Mouse (Mus musculus) kidney, postnatal 14 days (tissue): Measurements from ENCODE around the gene Dop1b.

Experiments used
- DNase-seq: peaks from one replicate; pipeline ENCODE4 v3.0.0; 2022; ENCODE audit warnings: mixed read lengths

The Dop1b gene

GRCm38 (mm10) chr16:93714426-93714825 is 2.7 kb downstream of the Dop1b start:
- no peak for DNase-seq

GRCm38 (mm10) chr16:93715826-93716225 is 4.1 kb downstream of the Dop1b start:
- no peak for DNase-seq

DNA sequence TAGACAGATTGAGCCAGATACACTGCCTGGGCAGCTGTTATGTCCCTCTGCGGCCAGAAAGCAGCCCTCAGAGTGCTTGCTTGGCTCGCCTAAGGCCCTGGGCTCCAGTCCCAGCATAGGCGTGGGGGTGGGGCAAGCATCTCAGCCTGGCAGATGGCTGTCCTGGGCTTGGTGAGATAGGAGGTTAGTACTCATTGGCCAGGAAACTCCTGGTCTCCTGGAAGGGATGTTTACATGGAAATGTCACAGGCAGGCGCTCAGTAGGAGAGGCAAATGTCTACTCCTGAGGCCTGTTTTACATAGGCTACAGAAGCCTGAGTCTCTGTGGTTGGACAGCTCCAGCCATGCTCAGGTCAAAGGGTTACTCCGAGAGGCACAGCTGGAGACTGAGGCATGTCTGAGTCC is 5.6 kb downstream of the Dop1b start:
- peak; percentile 22 for DNase-seq

GRCm38 (mm10) chr16:93721771-93722170 is 10.1 kb downstream of the Dop1b start:
- no peak for DNase-seq

- DNase-seq: no peak
Measured at GRCm38 (mm10) chr16:93722476-93722875, 10.8 kb downstream of the Dop1b start.

GRCm38 (mm10) chr16:93725417-93726144 is 13.9 kb downstream of the Dop1b start:
- no peak for DNase-seq

- DNase-seq: no peak
Measured at GRCm38 (mm10) chr16:93726186-93726585, 14.5 kb downstream of the Dop1b start.

GRCm38 (mm10) chr16:93728676-93729075 is 17.0 kb downstream of the Dop1b start:
- DNase-seq: no peak

DNA sequence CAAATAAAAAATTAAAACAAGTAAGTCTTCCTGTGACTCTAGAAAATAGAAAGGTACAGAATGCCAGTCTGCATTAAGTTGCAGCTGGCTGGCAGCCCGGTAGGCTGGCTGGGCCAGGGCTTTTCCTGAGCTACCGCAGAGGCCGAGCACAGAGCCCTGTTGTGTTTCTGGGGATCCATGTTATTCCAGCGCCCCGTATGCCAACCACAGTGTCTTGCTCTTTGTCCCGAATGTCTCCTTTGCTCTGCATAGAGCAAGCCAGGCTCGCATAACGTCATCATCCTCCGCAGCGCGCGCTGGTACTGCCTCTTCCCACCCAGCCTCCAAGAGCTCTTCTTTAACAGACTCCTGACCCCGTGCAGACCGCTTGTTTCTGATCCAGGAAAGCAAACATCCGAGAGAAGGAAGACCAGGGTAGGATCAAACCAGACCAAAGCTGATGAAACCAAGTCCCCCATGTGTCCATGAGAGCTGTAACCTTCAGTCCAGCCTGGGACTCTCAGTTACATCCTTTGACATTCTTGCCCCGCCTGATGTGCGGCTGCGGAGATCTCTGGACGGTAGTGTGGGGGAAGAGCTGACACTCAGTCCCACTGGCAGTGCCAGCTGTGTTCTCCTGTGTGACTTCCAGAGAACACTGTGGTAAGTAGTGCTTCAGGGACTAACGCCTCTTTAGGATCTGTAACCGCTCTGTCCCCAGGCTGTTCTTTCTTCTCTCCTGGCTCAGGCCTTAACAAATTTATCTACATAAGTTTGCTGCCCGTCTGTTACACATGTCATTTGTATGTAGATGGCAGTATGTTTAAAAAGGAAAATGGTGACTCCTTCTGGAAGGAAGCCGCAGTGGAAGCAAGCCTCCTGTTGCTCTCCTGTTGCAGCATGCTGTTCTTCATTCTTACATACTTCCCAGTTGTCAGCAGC is 18.4 kb downstream of the Dop1b start:
- no peak for DNase-seq

DNA sequence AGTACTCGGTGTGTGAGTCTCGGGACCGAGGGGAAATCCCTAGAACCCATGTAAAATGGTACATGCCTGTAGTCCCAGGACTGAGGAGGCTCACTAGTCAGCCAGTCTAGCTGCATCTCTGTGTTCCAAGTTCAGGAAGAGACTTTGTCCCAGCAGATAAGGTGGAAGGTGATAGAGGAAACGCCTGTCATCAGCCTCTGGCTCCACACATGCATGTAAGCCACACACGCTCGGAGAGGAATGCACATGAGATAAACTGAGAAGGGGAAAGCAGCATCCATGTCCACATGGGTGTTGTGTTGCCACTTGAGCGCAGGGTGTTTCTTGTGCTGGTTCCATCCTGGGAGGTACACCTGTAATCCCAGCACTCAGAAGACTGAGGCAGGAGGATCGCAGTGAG is 19.6 kb downstream of the Dop1b start:
- no peak for DNase-seq

DNA sequence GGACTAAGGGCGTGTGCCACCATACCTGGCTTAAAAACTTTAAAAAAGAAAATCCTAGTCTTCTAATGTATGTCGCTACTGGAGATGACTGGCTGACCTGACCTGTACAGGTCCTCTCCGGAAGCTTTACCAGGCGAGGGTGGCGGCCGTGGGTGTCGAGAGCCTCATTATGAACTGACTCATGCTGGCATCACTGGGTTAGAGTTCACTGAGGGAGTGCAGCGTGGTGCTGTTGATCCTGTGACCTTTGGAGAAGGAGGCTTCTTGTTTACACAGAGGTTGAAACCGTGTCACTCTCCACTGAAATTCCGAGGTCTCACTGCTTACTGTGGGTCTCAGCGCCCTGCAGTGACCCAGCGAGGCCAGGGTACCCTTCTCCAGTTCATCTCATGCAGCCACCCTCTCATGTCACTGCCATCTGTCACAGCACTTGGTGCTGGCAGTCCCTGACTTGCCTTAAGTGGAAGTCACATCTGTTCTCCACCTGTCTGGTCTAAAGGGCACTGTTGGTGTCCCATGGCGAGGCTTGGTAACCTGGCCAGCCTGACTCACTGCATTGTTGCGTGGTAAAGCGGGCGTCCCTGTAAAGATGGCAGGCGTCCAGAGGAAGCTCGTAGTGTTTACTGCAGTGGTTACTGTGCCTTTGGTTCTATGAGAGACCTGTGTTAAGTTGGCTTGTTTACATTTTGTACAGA is 21.3 kb downstream of the Dop1b start:
- no peak for DNase-seq

DNA sequence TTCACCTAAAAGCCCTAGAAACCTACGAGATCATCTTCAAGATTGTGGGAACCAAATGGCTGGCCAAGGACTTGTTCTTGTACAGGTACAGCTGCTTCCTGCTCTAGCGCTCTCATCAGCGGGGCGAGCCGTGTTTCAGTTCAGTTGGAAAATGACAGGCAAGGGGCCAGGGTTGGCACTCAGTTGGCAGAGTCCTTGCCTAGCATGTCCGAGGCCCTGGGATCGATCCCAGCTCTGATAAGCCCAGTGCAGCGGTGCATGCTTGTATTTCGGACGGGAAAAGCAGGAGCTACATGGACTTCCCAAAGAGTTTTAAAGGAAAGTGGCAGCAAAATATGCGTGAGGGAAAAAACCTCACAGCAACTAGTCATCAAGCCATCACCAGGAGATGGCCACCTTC is 27.5 kb downstream of the Dop1b start:
- DNase-seq: no peak

DNA sequence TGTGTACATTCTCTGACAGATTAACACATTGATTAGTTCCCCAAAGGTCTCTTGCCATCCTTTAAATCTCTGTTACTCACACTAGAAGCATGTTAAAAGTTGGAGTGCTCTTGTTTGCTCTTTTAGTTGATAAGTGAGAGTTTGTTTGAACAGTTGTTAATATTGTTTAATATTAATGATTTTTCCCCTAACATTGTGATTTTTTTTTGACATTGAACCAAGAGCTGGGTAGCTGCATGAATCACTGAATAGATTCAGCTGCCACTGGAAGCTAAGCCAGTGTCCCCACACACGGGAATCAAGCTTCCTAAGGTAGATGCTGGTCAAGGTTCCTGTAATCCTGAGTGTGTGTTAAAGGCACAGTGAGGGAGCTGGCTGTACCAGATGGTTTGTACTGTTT is 31.2 kb downstream of the Dop1b start:
- no peak for DNase-seq

DNA sequence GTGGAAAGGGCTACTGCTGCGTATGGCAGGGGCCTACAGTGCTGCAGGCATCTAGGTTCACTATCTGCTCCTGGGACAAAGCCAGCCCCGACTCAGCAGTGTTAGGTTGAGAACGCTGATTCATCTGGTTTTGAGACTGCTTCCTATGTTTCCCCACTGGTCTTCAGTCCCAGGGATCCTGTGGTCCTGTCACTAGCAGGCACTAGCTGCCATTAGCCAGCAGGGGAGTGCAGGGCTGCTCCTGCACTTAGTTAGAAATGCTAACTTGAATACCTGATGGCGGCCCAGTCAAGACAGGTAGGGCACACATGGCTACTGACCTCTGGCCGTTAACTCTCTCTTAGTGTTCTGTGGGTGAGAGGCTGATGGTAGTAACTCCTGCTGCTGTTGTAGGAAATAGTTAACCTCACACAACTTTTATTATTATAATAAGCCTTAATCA is 32.4 kb downstream of the Dop1b start:
- DNase-seq: peak; percentile 24

DNA sequence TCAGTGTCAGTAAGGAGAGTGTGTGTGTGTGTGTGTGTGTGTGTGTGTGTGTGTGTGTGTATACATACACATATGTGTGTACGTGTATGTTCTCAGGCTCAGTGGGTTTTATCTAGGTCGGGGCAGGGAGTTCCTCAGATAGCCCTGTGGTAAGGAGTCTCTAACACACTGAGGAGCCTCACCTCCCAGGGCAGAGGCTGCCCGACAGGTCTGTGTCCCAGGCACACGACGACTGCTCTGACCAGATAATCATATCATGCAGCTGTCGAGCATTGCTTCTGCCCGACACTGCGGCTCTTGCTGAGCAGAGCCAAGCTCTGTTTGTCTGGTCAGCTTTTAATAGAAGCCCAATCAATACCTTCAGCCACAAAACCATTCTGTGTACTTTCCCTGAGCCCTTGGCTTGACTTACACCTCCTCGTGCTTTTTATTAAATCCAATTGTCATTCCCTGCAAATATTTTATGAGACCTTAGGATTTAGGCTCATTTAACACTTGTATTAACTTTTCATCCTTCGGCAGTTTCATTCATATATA is 33.2 kb downstream of the Dop1b start:
- DNase-seq: no peak

GRCm38 (mm10) chr16:93746397-93746796 is 34.7 kb downstream of the Dop1b start:
- DNase-seq: no peak

GRCm38 (mm10) chr16:93746957-93747356 is 35.3 kb downstream of the Dop1b start:
- no peak for DNase-seq

DNA sequence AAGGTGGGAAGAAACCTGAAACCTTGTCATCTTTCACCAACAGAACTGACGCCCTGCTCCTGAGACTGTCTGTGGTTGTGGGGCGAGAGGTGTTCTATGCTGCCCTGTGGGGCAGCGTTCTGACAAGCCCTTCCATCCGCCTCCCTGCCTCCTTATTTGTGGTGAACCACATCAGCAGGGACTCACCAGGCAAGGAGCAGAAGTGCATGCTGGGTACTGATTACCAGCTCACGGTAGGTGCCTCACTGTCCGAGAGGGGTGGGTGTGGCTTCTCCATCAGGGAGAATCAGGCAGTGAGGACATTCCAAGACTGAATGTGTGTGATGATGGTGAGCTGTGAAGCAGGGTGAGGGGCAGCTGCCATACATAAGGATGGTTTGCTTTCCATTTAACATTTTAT is 35.7 kb downstream of the Dop1b start:
- DNase-seq: no peak

GRCm38 (mm10) chr16:93749147-93749910 is 37.6 kb downstream of the Dop1b start:
- DNase-seq: no peak

- DNase-seq: no peak
Measured at GRCm38 (mm10) chr16:93750464-93750863, 38.8 kb downstream of the Dop1b start.

DNA sequence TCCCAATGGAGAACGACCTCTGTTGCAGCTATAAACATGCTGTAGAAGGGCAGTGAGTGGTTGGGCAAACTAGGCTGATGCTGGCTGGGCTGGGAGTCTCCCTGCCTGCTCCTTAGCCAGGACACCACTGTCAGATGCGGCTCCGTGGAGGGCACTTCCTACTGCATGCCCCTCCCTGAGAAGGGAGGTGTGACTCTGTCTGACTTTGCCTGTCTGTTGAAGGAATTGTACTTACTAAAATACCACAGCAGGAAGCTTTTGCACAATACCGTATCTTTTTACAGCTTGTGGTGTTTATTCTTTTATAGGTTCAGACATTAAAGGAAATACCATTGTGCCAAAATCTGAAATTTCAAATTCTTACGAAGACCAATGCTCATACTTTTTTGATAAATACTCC is 40.1 kb downstream of the Dop1b start:
- DNase-seq: no peak

DNA sequence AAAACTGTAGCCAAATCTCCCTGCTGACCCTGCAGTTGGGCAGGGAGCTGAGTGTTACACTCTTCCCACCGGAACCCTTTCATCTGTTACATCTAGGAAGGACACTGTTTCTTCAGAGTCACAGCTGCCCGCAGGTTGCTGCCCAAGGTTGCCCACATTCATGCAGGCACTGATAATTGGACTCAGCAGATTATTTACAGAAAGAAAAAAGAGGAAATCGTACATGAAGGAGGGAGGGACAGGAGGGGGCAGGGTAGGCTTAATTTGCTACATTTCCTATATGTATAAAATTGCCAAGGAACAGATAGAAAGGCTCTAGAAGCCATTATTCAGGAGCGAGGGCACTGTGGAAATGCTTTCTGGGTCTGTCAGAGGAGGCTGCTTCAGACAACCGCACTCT is 44.9 kb downstream of the Dop1b start:
- no peak for DNase-seq
